Mouse (Mus musculus) spleen, adult 2 months (tissue): ENCODE measurements around the gene Ubac2.

ENCODE experiments used
- CTCF ChIP-seq: fragments of 200-500 bp; IDR thresholded peaks from 2 replicates; pipeline ENCODE4 v1.5.1; 2011; ENCODE audit warnings: mild to moderate bottlenecking, inconsistent platforms; ENCODE audit not compliant: insufficient read depth, insufficient read length, insufficient replicate concordance; ENCODE audit errors: extremely low read depth
- POLR2A ChIP-seq: fragments of 200-500 bp; IDR thresholded peaks from 2 replicates; pipeline ENCODE4 v1.6.1; 2011; ENCODE audit warnings: low read depth, low read length, inconsistent platforms

DNA sequence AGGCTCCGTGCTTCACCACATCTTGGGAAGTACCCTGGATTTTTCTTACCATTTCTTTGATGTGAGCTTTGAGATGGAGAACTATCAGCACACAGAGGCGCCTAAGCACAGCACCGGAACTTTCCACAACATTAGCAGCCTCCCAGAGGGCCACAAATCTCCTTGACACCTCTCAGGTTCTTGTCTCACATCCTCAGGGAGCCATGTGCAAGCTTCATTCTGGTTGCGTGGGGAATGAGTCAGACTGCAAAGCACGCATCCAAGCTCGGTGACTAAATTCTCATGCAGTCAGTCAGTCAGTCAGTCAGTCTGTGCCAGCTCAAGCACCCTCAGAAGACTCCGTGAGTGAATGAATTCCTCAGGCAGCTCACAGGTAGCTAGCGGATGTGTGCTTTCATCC lies 25.9 kb upstream of the Ubac2 start:
- TF ChIP-seq POLR2A (no peak), CTCF (no peak)
